Mouse (Mus musculus): Measurements from ENCODE around the gene P2ry14. TPM values are rescaled to one million over a fixed set of nuclear protein-coding genes. Genes with fewer than 3 reads are reported as not detected.
"Not testable (repeated sequence)": the region's sequence is repeated elsewhere in the genome, so short reads cannot be mapped to it uniquely, and the experiment has no call there.

Gene P2ry14
- polyA plus RNA-seq, 1 experiment, result 1.4 TPM

- no peak for TF ChIP-seq POLR2A (IDR thresholded peaks at IDR 0.05; ENCODE audit: borderline replicate concordance, extremely low read depth, insufficient read depth, insufficient read length, poor library complexity, severe bottlenecking)
- no peak for TF ChIP-seq CTCF (IDR thresholded peaks at IDR 0.05; ENCODE audit: borderline replicate concordance, extremely low read depth, insufficient read depth, insufficient read length)
- DNase-seq (ENCODE audit: low read depth), result no peak
These were observed 11.7 kb downstream of the P2ry14 start for GRCm38 (mm10) chr3:59141507-59142305.

- not testable (repeated sequence) for DNase-seq (ENCODE audit: low read depth)
These were observed 12.5 kb downstream of the P2ry14 start for GRCm38 (mm10) chr3:59140941-59141340.

- no peak for DNase-seq (ENCODE audit: low read depth)
- TF ChIP-seq CTCF (IDR thresholded peaks at IDR 0.05; ENCODE audit: borderline replicate concordance, extremely low read depth, insufficient read depth, insufficient read length) (no peak), POLR2A (IDR thresholded peaks at IDR 0.05; ENCODE audit: borderline replicate concordance, extremely low read depth, insufficient read depth, insufficient read length, poor library complexity, severe bottlenecking) (no peak)
These were observed 13.3 kb downstream of the P2ry14 start for GRCm38 (mm10) chr3:59140115-59140514.

GRCm38 (mm10) chr3:59139651-59140051 lies 13.8 kb downstream of the P2ry14 start:
- TF ChIP-seq CTCF (IDR thresholded peaks at IDR 0.05; ENCODE audit: borderline replicate concordance, extremely low read depth, insufficient read depth, insufficient read length) (no peak), POLR2A (IDR thresholded peaks at IDR 0.05; ENCODE audit: borderline replicate concordance, extremely low read depth, insufficient read depth, insufficient read length, poor library complexity, severe bottlenecking) (no peak)
- DNase-seq (ENCODE audit: low read depth), result no peak

GRCm38 (mm10) chr3:59138946-59139468 lies 14.4 kb downstream of the P2ry14 start:
- peak; percentile 31 for DNase-seq (ENCODE audit: low read depth)
- TF ChIP-seq POLR2A (IDR thresholded peaks at IDR 0.05; ENCODE audit: borderline replicate concordance, extremely low read depth, insufficient read depth, insufficient read length, poor library complexity, severe bottlenecking), result no peak
- TF ChIP-seq CTCF (IDR thresholded peaks at IDR 0.05; ENCODE audit: borderline replicate concordance, extremely low read depth, insufficient read depth, insufficient read length), result no peak

- peak; percentile 32 for DNase-seq (ENCODE audit: low read depth)
- no peak for TF ChIP-seq POLR2A (IDR thresholded peaks at IDR 0.05; ENCODE audit: borderline replicate concordance, extremely low read depth, insufficient read depth, insufficient read length, poor library complexity, severe bottlenecking)
These were observed 17.3 kb downstream of the P2ry14 start for GRCm38 (mm10) chr3:59135911-59136653.

GRCm38 (mm10) chr3:59133189-59133588 lies 20.2 kb downstream of the P2ry14 start:
- TF ChIP-seq POLR2A (IDR thresholded peaks at IDR 0.05; ENCODE audit: borderline replicate concordance, extremely low read depth, insufficient read depth, insufficient read length, poor library complexity, severe bottlenecking) (no peak), CTCF (IDR thresholded peaks at IDR 0.05; ENCODE audit: borderline replicate concordance, extremely low read depth, insufficient read depth, insufficient read length) (no peak)

GRCm38 (mm10) chr3:59131966-59132365 lies 21.5 kb downstream of the P2ry14 start:
- no peak for DNase-seq (ENCODE audit: low read depth)
- TF ChIP-seq POLR2A (IDR thresholded peaks at IDR 0.05; ENCODE audit: borderline replicate concordance, extremely low read depth, insufficient read depth, insufficient read length, poor library complexity, severe bottlenecking) (no peak), CTCF (IDR thresholded peaks at IDR 0.05; ENCODE audit: borderline replicate concordance, extremely low read depth, insufficient read depth, insufficient read length) (no peak)

More at GRCm38 (mm10) chr3:59133189-59133588, 20.2 kb downstream of the P2ry14 start:
- DNase-seq (ENCODE audit: low read depth), result no peak

GRCm38 (mm10) chr3:59131081-59131480 lies 22.3 kb downstream of the P2ry14 start:
- no peak for DNase-seq (ENCODE audit: low read depth)
- no peak for TF ChIP-seq CTCF (IDR thresholded peaks at IDR 0.05; ENCODE audit: borderline replicate concordance, extremely low read depth, insufficient read depth, insufficient read length)
- no peak for TF ChIP-seq POLR2A (IDR thresholded peaks at IDR 0.05; ENCODE audit: borderline replicate concordance, extremely low read depth, insufficient read depth, insufficient read length, poor library complexity, severe bottlenecking)

- TF ChIP-seq POLR2A (IDR thresholded peaks at IDR 0.05; ENCODE audit: borderline replicate concordance, extremely low read depth, insufficient read depth, insufficient read length, poor library complexity, severe bottlenecking), result no peak
- TF ChIP-seq CTCF (IDR thresholded peaks at IDR 0.05; ENCODE audit: borderline replicate concordance, extremely low read depth, insufficient read depth, insufficient read length), result no peak
- DNase-seq (ENCODE audit: low read depth), result no peak
These were observed 23.0 kb downstream of the P2ry14 start for GRCm38 (mm10) chr3:59130431-59130830.

- TF ChIP-seq POLR2A (IDR thresholded peaks at IDR 0.05; ENCODE audit: borderline replicate concordance, extremely low read depth, insufficient read depth, insufficient read length, poor library complexity, severe bottlenecking) (no peak), CTCF (IDR thresholded peaks at IDR 0.05; ENCODE audit: borderline replicate concordance, extremely low read depth, insufficient read depth, insufficient read length) (no peak)
- DNase-seq (ENCODE audit: low read depth), result no peak
These were observed 23.9 kb downstream of the P2ry14 start for GRCm38 (mm10) chr3:59129547-59129946.

GRCm38 (mm10) chr3:59128681-59129080 lies 24.7 kb downstream of the P2ry14 start:
- TF ChIP-seq CTCF (IDR thresholded peaks at IDR 0.05; ENCODE audit: borderline replicate concordance, extremely low read depth, insufficient read depth, insufficient read length) (no peak), POLR2A (IDR thresholded peaks at IDR 0.05; ENCODE audit: borderline replicate concordance, extremely low read depth, insufficient read depth, insufficient read length, poor library complexity, severe bottlenecking) (no peak)
- no peak for DNase-seq (ENCODE audit: low read depth)

All from brain, embryonic 14.5 days (tissue).